In the genomic region with DNA sequence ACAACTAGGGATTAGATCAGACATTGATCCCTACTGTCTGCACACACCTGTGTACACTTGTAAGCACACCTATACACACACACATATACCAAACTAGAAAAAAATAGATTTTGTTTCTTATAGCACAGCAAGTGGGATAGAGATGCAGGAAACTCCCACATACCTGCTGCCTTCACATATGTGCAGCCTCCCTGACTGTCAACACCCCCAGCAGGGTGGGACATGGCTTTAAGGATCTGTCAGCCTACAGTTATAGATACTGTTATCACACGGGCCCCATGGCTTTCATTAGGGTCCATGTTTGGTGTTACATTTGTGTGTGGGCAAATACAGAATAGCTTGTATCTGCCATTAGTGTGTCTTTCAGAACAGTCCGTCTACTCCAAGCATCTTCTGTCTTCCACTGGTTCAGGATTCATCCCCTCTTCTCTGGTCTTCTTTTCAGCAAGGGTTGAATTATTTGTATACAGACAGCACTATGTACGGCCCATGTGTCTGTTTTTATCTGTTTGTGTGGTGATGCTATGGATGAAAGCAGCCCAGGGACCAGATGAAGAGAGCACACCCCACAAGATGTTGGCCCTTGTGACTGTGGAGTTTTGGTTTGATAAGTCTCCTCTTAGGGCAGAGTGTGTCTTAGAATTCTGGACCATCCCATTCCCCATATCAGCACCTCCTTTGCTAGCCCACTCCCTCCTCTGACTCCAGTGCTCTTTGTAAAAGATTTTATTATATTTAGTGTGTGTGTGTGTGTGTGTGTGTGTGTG, we compare ENCODE assay signal across 18 mouse cellular contexts. TPM values are rescaled to one million over a fixed set of nuclear protein-coding genes. Genes with fewer than 3 reads are reported as not detected.
DNase-seq lines count a peak whose midpoint lies in the region; ATAC-seq and TF ChIP-seq lines count a peak whose summit lies in the region.
"Had no signal": no experiment of that assay in that cellular context is flagged by ENCODE, and none has a peak within 500 bp of the region (broad histone marks: within the 10 kb centered on the region; RNA-seq: fewer than 3 reads in every experiment).

No protein-coding gene starts in this region.

- no peak for TF ChIP-seq CTCF in liver, postnatal 0 days (IDR thresholded peaks at IDR 0.05; ENCODE audit: low read depth)

- H3K4me1 ChIP-seq in liver, embryonic 12.5 days: peaks cover 25% of the 10 kb centered on the region
- H3K4me1 ChIP-seq in liver, postnatal 0 days (ENCODE audit: insufficient read depth): no peaks in the 10 kb centered on the region
- peaks cover 20% of the 10 kb centered on the region for H3K4me1 ChIP-seq in liver, embryonic 13.5 days (replicated peaks)

- no peak overlapping the region for H3K4me2 ChIP-seq in liver, embryonic 12.5 days
- H3K4me2 ChIP-seq in liver, postnatal 0 days (ENCODE audit: low read depth, low read length): no peak overlapping the region
- H3K4me2 ChIP-seq in liver, embryonic 13.5 days: no peak overlapping the region

- peak; percentile 44 for DNase-seq in layer of hippocampus, adult 11-12 months (ENCODE audit: low spot score)
- no peak for DNase-seq in layer of hippocampus, postnatal 10 days (ENCODE audit: low spot score in 2 of 2)
- DNase-seq in liver, postnatal 0 days: no peak
- DNase-seq in liver, embryonic 13.5 days: no peak
- peak; percentile 65 for DNase-seq in telencephalon, adult 2 months (ENCODE audit: low read depth, low spot score)
- DNase-seq in spleen, adult 18-20 months: no peak
- DNase-seq: cerebellum, adult 8-10 months; gastrocnemius, postnatal 36 days; kidney, adult 2 months; kidney, postnatal 10 days; lung, adult 2 months; lung, postnatal 36 days; retina, postnatal 1 day had no signal

- no peaks in the 10 kb centered on the region for H3K27me3 ChIP-seq in liver, embryonic 12.5 days (replicated peaks)
- no peaks in the 10 kb centered on the region for H3K27me3 ChIP-seq in liver, postnatal 0 days (ENCODE audit: insufficient read depth, low read length)
- H3K27me3 ChIP-seq in liver, embryonic 13.5 days: no peaks in the 10 kb centered on the region

- H3K4me3 ChIP-seq in liver, embryonic 12.5 days: no peak overlapping the region
- no peak overlapping the region for H3K4me3 ChIP-seq in liver, postnatal 0 days (ENCODE audit: low read depth, low read length)
- H3K4me3 ChIP-seq in liver, embryonic 13.5 days (replicated peaks): no peak overlapping the region
- H3K4me3 ChIP-seq: embryonic facial prominence, embryonic 10.5 days; heart, embryonic 10.5 days; hindbrain, embryonic 10.5 days had no signal

- no peak overlapping the region for H3K27ac ChIP-seq in liver, embryonic 12.5 days
- no peak overlapping the region for H3K27ac ChIP-seq in liver, postnatal 0 days (ENCODE audit: low read depth)
- H3K27ac ChIP-seq in liver, embryonic 13.5 days: no peak overlapping the region
- H3K27ac ChIP-seq: embryonic facial prominence, embryonic 10.5 days; hindbrain, embryonic 10.5 days had no signal

- ATAC-seq in liver, embryonic 12.5 days: peak; percentile 67; the same call in 1 of the 2 replicates
- ATAC-seq in liver, postnatal 0 days: no peak
- peak; percentile 66; the same call in 1 of the 2 replicates for ATAC-seq in liver, embryonic 13.5 days (ENCODE audit: low read depth)

- H3K36me3 ChIP-seq in liver, embryonic 12.5 days: no peaks in the 10 kb centered on the region
- H3K36me3 ChIP-seq in liver, postnatal 0 days (replicated peaks; ENCODE audit: insufficient read depth, low read length): no peaks in the 10 kb centered on the region
- H3K36me3 ChIP-seq in liver, embryonic 13.5 days: no peaks in the 10 kb centered on the region
- H3K36me3 ChIP-seq: embryonic facial prominence, embryonic 10.5 days; heart, embryonic 10.5 days; hindbrain, embryonic 10.5 days had no signal

- no peak overlapping the region for H3K9ac ChIP-seq in liver, embryonic 12.5 days
- no peak overlapping the region for H3K9ac ChIP-seq in liver, postnatal 0 days (replicated peaks)
- H3K9ac ChIP-seq in liver, embryonic 13.5 days: no peak overlapping the region

- no peaks in the 10 kb centered on the region for H3K9me3 ChIP-seq in liver, embryonic 12.5 days (replicated peaks)
- H3K9me3 ChIP-seq in liver, postnatal 0 days (ENCODE audit: low read length): no peaks in the 10 kb centered on the region
- H3K9me3 ChIP-seq in liver, embryonic 13.5 days (replicated peaks): no peaks in the 10 kb centered on the region
- H3K9me3 ChIP-seq: embryonic facial prominence, embryonic 10.5 days; heart, embryonic 10.5 days; hindbrain, embryonic 10.5 days had no signal

- 40% methylated on average over 3 of the region's 3 CpGs for WGBS in liver, embryonic 12.5 days (ENCODE audit: insufficient replicate concordance)
- WGBS in liver, postnatal 0 days (ENCODE audit: insufficient replicate concordance): 58% methylated on average over 3 of the region's 3 CpGs
- 38% methylated on average over 3 of the region's 3 CpGs for WGBS in liver, embryonic 13.5 days (ENCODE audit: insufficient replicate concordance)

- TF ChIP-seq EP300 in liver, postnatal 0 days (IDR thresholded peaks at IDR 0.05; ENCODE audit: low read depth): no peak

RNA-seq across cellular contexts. Expression of a gene that starts 24.5 kb away (rescaled TPM):
- 10 to 100 TPM in 1 of 2 experiments, 1 to 10 TPM in 1; 9.8 to 10.5 TPM for total RNA-seq in layer of hippocampus, postnatal 10 days (2021)
- 10.2 and 13.9 TPM in 2 replicates for polyA plus RNA-seq in liver, embryonic 12.5 days (2016; fragmentation: Nextera tagmentation; extraction: Ambion mirVana)
- 2.6 and 3.2 TPM in 2 replicates for polyA plus RNA-seq in liver, postnatal 0 days (2015; fragmentation: Nextera tagmentation; extraction: Ambion mirVana)
- 4.0 and 5.1 TPM in 2 replicates for polyA plus RNA-seq in liver, embryonic 13.5 days (2015; fragmentation: Nextera tagmentation; extraction: Ambion mirVana)
- total RNA-seq: monocyte, adult 5-6 weeks had no signal

Comparison
In these comparisons a context has a peak if more than half of its experiments do, and no peak if none do; other contexts are left out.
1. DNase-seq: peak in layer of hippocampus, adult 11-12 months (single experiment) and telencephalon, adult 2 months (single experiment); none in layer of hippocampus, postnatal 10 days (0 of 2), liver, postnatal 0 days (single experiment), liver, embryonic 13.5 days (single experiment) and spleen, adult 18-20 months (0 of 2).